Mouse (Mus musculus): ENCODE results near the gene Zfp36l1. TPM values are rescaled to one million over a fixed set of nuclear protein-coding genes. Genes with fewer than 3 reads are reported as not detected.

Gene Zfp36l1
- polyA plus RNA-seq, 1 experiment from 2014 or later: 152 TPM

DNA sequence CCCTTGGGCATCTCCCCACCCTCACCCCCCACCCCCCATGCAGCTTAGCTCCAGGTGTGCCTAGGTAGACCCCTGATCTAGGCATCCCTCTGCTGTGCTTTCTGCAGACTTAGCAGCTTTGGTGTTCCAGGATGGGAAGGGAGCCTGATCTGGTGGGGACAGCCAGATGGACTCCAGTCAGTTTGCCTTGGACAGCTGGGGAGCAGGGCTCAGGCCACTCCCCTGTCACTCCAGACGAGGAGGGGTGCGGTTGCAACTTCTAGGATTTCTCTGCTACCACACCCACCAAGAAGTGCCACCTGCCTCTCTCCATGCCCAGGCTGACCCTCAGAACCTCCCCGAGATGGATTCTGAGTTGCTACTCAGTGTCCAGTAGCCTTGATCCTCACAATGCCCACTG is 11.4 kb upstream of the Zfp36l1 start:
- Histone ChIP-seq H3K9ac (ENCODE audit: low read length) (no peak overlapping the region), H3K4me2 (ENCODE audit: low read depth, low read length) (no peak overlapping the region), H3K9me3 (ENCODE audit: control insufficient read depth, low read length) (no peaks in the 10 kb centered on the region), H3K36me3 (ENCODE audit: control insufficient read depth, insufficient read depth, low read length) (peaks cover 10% of the 10 kb centered on the region; the same call in 1 of the 2 replicates), H3K27me3 (ENCODE audit: control insufficient read depth, insufficient read depth, low read depth, low read length) (no peaks in the 10 kb centered on the region), H3K4me1 (replicated peaks; ENCODE audit: control insufficient read depth, insufficient read depth, low read length) (peaks cover 37% of the 10 kb centered on the region), H3K27ac (ENCODE audit: low read length) (peak overlapping the region; percentile 37; the same call in 1 of the 2 replicates), H3K4me3 (ENCODE audit: low read length) (no peak overlapping the region)
- ATAC-seq (ENCODE audit: low read depth): no peak
- 45% methylated on average over 3 of the region's 3 CpGs for WGBS

GRCm38 (mm10) chr12:80123227-80123803 is 10.5 kb upstream of the Zfp36l1 start:
- WGBS: 11% methylated on average over 4 of the region's 4 CpGs
- peak overlapping the region; percentile 33; the same call in 1 of the 2 replicates for H3K9ac ChIP-seq (ENCODE audit: low read length)
- no peaks in the 10 kb centered on the region for H3K9me3 ChIP-seq (ENCODE audit: control insufficient read depth, low read length)
- H3K27ac ChIP-seq (ENCODE audit: low read length): peak overlapping the region; percentile 90
- peaks cover 37% of the 10 kb centered on the region for H3K4me1 ChIP-seq (replicated peaks; ENCODE audit: control insufficient read depth, insufficient read depth, low read length)
- ATAC-seq (ENCODE audit: low read depth): peak; percentile 90
- H3K4me3 ChIP-seq (ENCODE audit: low read length): no peak overlapping the region
- peak overlapping the region; percentile 12 for H3K4me2 ChIP-seq (ENCODE audit: low read depth, low read length)
- peaks cover 10% of the 10 kb centered on the region; the same call in 1 of the 2 replicates for H3K36me3 ChIP-seq (ENCODE audit: control insufficient read depth, insufficient read depth, low read length)
- H3K27me3 ChIP-seq (ENCODE audit: control insufficient read depth, insufficient read depth, low read depth, low read length): no peaks in the 10 kb centered on the region

GRCm38 (mm10) chr12:80121438-80121837 is 8.6 kb upstream of the Zfp36l1 start:
- no peak for ATAC-seq (ENCODE audit: low read depth)
- Histone ChIP-seq H3K4me3 (ENCODE audit: low read length) (no peak overlapping the region), H3K4me1 (replicated peaks; ENCODE audit: control insufficient read depth, insufficient read depth, low read length) (peaks cover 42% of the 10 kb centered on the region), H3K9ac (ENCODE audit: low read length) (no peak overlapping the region), H3K4me2 (ENCODE audit: low read depth, low read length) (no peak overlapping the region), H3K27me3 (ENCODE audit: control insufficient read depth, insufficient read depth, low read depth, low read length) (no peaks in the 10 kb centered on the region), H3K36me3 (ENCODE audit: control insufficient read depth, insufficient read depth, low read length) (peaks cover 10% of the 10 kb centered on the region; the same call in 1 of the 2 replicates), H3K9me3 (ENCODE audit: control insufficient read depth, low read length) (no peaks in the 10 kb centered on the region), H3K27ac (ENCODE audit: low read length) (peak overlapping the region; percentile 90)
- 50% methylated on average over 1 of the region's 1 CpGs for WGBS

DNA sequence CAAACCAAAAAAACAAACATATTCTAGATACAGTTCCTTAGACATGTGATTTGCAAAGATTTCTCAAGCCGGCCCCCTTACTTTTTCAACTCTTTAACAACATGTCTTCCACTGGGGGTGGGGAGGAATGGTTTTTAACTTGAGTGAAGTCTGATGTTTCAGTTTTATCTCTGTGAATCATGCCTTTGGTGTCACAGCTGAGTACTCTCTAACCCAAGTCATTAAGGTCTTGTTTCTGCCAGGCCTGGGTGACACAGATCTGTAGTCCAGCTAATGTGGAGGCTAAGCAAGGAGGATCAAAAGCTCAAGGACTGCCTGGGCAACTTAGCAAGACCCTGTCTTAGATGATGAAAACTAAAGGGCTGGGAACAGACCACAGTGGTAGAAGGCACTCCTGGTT is 5.8 kb upstream of the Zfp36l1 start:
- Histone ChIP-seq H3K4me2 (ENCODE audit: low read depth, low read length) (no peak overlapping the region), H3K36me3 (ENCODE audit: control insufficient read depth, insufficient read depth, low read length) (peaks cover 10% of the 10 kb centered on the region; the same call in 1 of the 2 replicates), H3K27me3 (ENCODE audit: control insufficient read depth, insufficient read depth, low read depth, low read length) (no peaks in the 10 kb centered on the region), H3K4me1 (replicated peaks; ENCODE audit: control insufficient read depth, insufficient read depth, low read length) (peaks cover 28% of the 10 kb centered on the region), H3K9ac (ENCODE audit: low read length) (no peak overlapping the region), H3K9me3 (ENCODE audit: control insufficient read depth, low read length) (no peaks in the 10 kb centered on the region), H3K4me3 (ENCODE audit: low read length) (no peak overlapping the region), H3K27ac (ENCODE audit: low read length) (no peak overlapping the region)
- WGBS: 62% methylated on average over 1 of the region's 1 CpGs
- ATAC-seq (ENCODE audit: low read depth): no peak

- Histone ChIP-seq H3K4me1 (replicated peaks; ENCODE audit: control insufficient read depth, insufficient read depth, low read length) (peaks cover 9% of the 10 kb centered on the region), H3K9ac (ENCODE audit: low read length) (peak overlapping the region; percentile 89), H3K27me3 (ENCODE audit: control insufficient read depth, insufficient read depth, low read depth, low read length) (no peaks in the 10 kb centered on the region), H3K4me2 (ENCODE audit: low read depth, low read length) (peak overlapping the region; percentile 89), H3K27ac (ENCODE audit: low read length) (peak overlapping the region; percentile 100), H3K4me3 (ENCODE audit: low read length) (peak overlapping the region; percentile 71), H3K9me3 (ENCODE audit: control insufficient read depth, low read length) (no peaks in the 10 kb centered on the region), H3K36me3 (ENCODE audit: control insufficient read depth, insufficient read depth, low read length) (peaks cover 10% of the 10 kb centered on the region; the same call in 1 of the 2 replicates)
- no peak for ATAC-seq (ENCODE audit: low read depth)
- 36% methylated on average over 18 of the region's 18 CpGs for WGBS
Observed at GRCm38 (mm10) chr12:80116206-80117112, 3.6 kb upstream of the Zfp36l1 start.

- Histone ChIP-seq H3K9me3 (ENCODE audit: control insufficient read depth, low read length) (no peaks in the 10 kb centered on the region), H3K27ac (ENCODE audit: low read length) (peak overlapping the region; percentile 100), H3K4me2 (ENCODE audit: low read depth, low read length) (peak overlapping the region; percentile 89), H3K9ac (ENCODE audit: low read length) (peak overlapping the region; percentile 89), H3K4me3 (ENCODE audit: low read length) (peak overlapping the region; percentile 71), H3K27me3 (ENCODE audit: control insufficient read depth, insufficient read depth, low read depth, low read length) (no peaks in the 10 kb centered on the region), H3K36me3 (ENCODE audit: control insufficient read depth, insufficient read depth, low read length) (peaks cover 10% of the 10 kb centered on the region; the same call in 1 of the 2 replicates), H3K4me1 (replicated peaks; ENCODE audit: control insufficient read depth, insufficient read depth, low read length) (peaks cover 9% of the 10 kb centered on the region)
- WGBS: under 1% methylated on average over 29 of the region's 30 CpGs
- ATAC-seq (ENCODE audit: low read depth): no peak
Observed at GRCm38 (mm10) chr12:80115863-80116194, 3.0 kb upstream of the Zfp36l1 start.

- peaks cover 9% of the 10 kb centered on the region for H3K4me1 ChIP-seq (replicated peaks; ENCODE audit: control insufficient read depth, insufficient read depth, low read length)
- peak overlapping the region; percentile 89 for H3K9ac ChIP-seq (ENCODE audit: low read length)
- no peaks in the 10 kb centered on the region for H3K27me3 ChIP-seq (ENCODE audit: control insufficient read depth, insufficient read depth, low read depth, low read length)
- ATAC-seq (ENCODE audit: low read depth): peak; percentile 54
- peak overlapping the region; percentile 100 for H3K27ac ChIP-seq (ENCODE audit: low read length)
- no peaks in the 10 kb centered on the region for H3K9me3 ChIP-seq (ENCODE audit: control insufficient read depth, low read length)
- peak overlapping the region; percentile 89 for H3K4me2 ChIP-seq (ENCODE audit: low read depth, low read length)
- under 1% methylated on average over 56 of the region's 71 CpGs for WGBS
- peaks cover 7% of the 10 kb centered on the region for H3K36me3 ChIP-seq (ENCODE audit: control insufficient read depth, insufficient read depth, low read length)
- peak overlapping the region; percentile 71 for H3K4me3 ChIP-seq (ENCODE audit: low read length)
Observed at GRCm38 (mm10) chr12:80115142-80115862, 2.5 kb upstream of the Zfp36l1 start.

DNA sequence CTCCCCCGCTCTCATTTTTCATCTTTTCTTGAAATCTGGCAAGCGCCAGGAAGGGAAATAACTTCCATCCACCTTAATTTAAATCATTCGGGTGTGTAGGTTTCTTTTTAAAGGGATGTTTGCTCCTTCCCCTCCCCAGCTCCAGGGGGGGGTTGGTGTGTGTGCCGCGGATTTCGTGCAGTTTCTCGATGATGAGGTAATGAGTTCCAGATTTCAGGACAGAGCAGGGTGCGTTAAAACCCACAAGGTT is 2.0 kb upstream of the Zfp36l1 start:
- Histone ChIP-seq H3K4me2 (ENCODE audit: low read depth, low read length) (peak overlapping the region; percentile 89), H3K9me3 (ENCODE audit: control insufficient read depth, low read length) (no peaks in the 10 kb centered on the region), H3K27me3 (ENCODE audit: control insufficient read depth, insufficient read depth, low read depth, low read length) (no peaks in the 10 kb centered on the region), H3K4me1 (replicated peaks; ENCODE audit: control insufficient read depth, insufficient read depth, low read length) (peaks cover 9% of the 10 kb centered on the region), H3K36me3 (ENCODE audit: control insufficient read depth, insufficient read depth, low read length) (peaks cover 8% of the 10 kb centered on the region), H3K27ac (ENCODE audit: low read length) (peak overlapping the region; percentile 100), H3K9ac (ENCODE audit: low read length) (peak overlapping the region; percentile 89), H3K4me3 (ENCODE audit: low read length) (peak overlapping the region; percentile 71)
- no peak for ATAC-seq (ENCODE audit: low read depth)
- WGBS: under 1% methylated on average over 8 of the region's 8 CpGs

Data from lung, embryonic 16.5 days (tissue).